Mouse (Mus musculus) bone marrow macrophage, adult 2 months (primary cell): ENCODE measurements around the gene Tifab. TPM values are rescaled to one million over a fixed set of nuclear protein-coding genes. Genes with fewer than 3 reads are reported as not detected.

Experiments
- H3K27ac ChIP-seq: 2 replicates; pipeline ENCODE4 v1.5.1; 2012; ENCODE audit warnings: low read depth, low read length; ENCODE audit not compliant: insufficient read depth
- H3K4me1 ChIP-seq: 2 replicates; pipeline ENCODE4 v1.6.1; 2012; ENCODE audit warnings: low read length; ENCODE audit not compliant: control insufficient read depth, insufficient read depth
- H3K4me3 ChIP-seq: 2 replicates; pipeline ENCODE4 v1.5.1; 2012; ENCODE audit warnings: mild to moderate bottlenecking, low read length, moderate library complexity; ENCODE audit not compliant: insufficient read depth
- CTCF ChIP-seq: IDR thresholded peaks from 2 replicates; pipeline ENCODE4 v1.5.1; 2012; ENCODE audit warnings: low read depth, mild to moderate bottlenecking, low read length, moderate library complexity
- POLR2A ChIP-seq: IDR thresholded peaks from 2 replicates; pipeline ENCODE4 v1.6.1; 2012; ENCODE audit warnings: mild to moderate bottlenecking, low read depth, low read length, borderline replicate concordance
- polyA plus RNA-seq: library from polyadenylated mRNA; stranded (reverse); fragments of >200 nt; gene quantifications from 2 replicates; pipeline ENCODE4 v1.2.4, GENCODE M21; 2012; ENCODE audit not compliant: missing spikeins, insufficient read depth, insufficient read length

Gene Tifab
- polyA plus RNA-seq, 1 experiment = 112 TPM

GRCm38 (mm10) chr13:56181424-56181823, 2.7 kb upstream of the Tifab start:
- no peak for TF ChIP-seq POLR2A
- TF ChIP-seq CTCF = no peak
- Histone ChIP-seq H3K4me3 (no peak overlapping the region), H3K4me1 (peaks cover 63% of the 10 kb centered on the region), H3K27ac (peak overlapping the region; percentile 89)

GRCm38 (mm10) chr13:56176310-56176709, 2.4 kb downstream of the Tifab start:
- TF ChIP-seq POLR2A = no peak
- TF ChIP-seq CTCF = no peak
- H3K27ac ChIP-seq = no peak overlapping the region
- H3K4me3 ChIP-seq = no peak overlapping the region
- peaks cover 64% of the 10 kb centered on the region for H3K4me1 ChIP-seq

GRCm38 (mm10) chr13:56175848-56176247, 2.8 kb downstream of the Tifab start:
- Histone ChIP-seq H3K4me3 (no peak overlapping the region), H3K4me1 (peaks cover 59% of the 10 kb centered on the region), H3K27ac (no peak overlapping the region)
- TF ChIP-seq POLR2A (no peak), CTCF (no peak)

- peak overlapping the region; percentile 84 for H3K27ac ChIP-seq
- H3K4me3 ChIP-seq = no peak overlapping the region
- H3K4me1 ChIP-seq = peaks cover 57% of the 10 kb centered on the region
- no peak for TF ChIP-seq POLR2A
- no peak for TF ChIP-seq CTCF
These were observed 5.7 kb downstream of the Tifab start for GRCm38 (mm10) chr13:56172901-56173545.

GRCm38 (mm10) chr13:56172106-56172505, 6.6 kb downstream of the Tifab start:
- no peak overlapping the region for H3K4me3 ChIP-seq
- TF ChIP-seq POLR2A (no peak), CTCF (0 out of 2 replicates have a peak, but pooled peaks have one; percentile 3)
- peaks cover 53% of the 10 kb centered on the region for H3K4me1 ChIP-seq
- peak overlapping the region; percentile 84 for H3K27ac ChIP-seq

GRCm38 (mm10) chr13:56168403-56168781, 10.3 kb downstream of the Tifab start:
- Histone ChIP-seq H3K27ac (no peak overlapping the region), H3K4me1 (peaks cover 40% of the 10 kb centered on the region), H3K4me3 (no peak overlapping the region)
- TF ChIP-seq POLR2A (no peak), CTCF (no peak)

GRCm38 (mm10) chr13:56167446-56168402, 11.0 kb downstream of the Tifab start:
- TF ChIP-seq POLR2A (no peak), CTCF (peak; percentile 20; the same call in 1 of the 2 replicates)
- H3K4me1 ChIP-seq = peaks cover 39% of the 10 kb centered on the region
- H3K4me3 ChIP-seq = no peak overlapping the region
- no peak overlapping the region for H3K27ac ChIP-seq

- no peak for TF ChIP-seq CTCF
- no peak for TF ChIP-seq POLR2A
- Histone ChIP-seq H3K4me3 (no peak overlapping the region), H3K27ac (no peak overlapping the region), H3K4me1 (peaks cover 29% of the 10 kb centered on the region)
These were observed 13.1 kb downstream of the Tifab start for GRCm38 (mm10) chr13:56165561-56165960.

- Histone ChIP-seq H3K4me1 (peaks cover 21% of the 10 kb centered on the region), H3K4me3 (no peak overlapping the region), H3K27ac (no peak overlapping the region)
- no peak for TF ChIP-seq POLR2A
- no peak for TF ChIP-seq CTCF
These were observed 14.3 kb downstream of the Tifab start for GRCm38 (mm10) chr13:56164372-56164771.

- Histone ChIP-seq H3K27ac (no peak overlapping the region), H3K4me1 (peaks cover 21% of the 10 kb centered on the region), H3K4me3 (no peak overlapping the region)
- TF ChIP-seq POLR2A (no peak), CTCF (no peak)
These were observed 14.9 kb downstream of the Tifab start for GRCm38 (mm10) chr13:56163751-56164150.
